8 mouse cellular contexts compared by ENCODE assay signal in genomic region chr9:102643486-102644101, GRCm38 (mm10). TPM values are rescaled to one million over a fixed set of nuclear protein-coding genes. Genes with fewer than 3 reads are reported as not detected.
DNase-seq lines count a peak whose midpoint lies in the region; ATAC-seq lines count a peak whose summit lies in the region.

No protein-coding gene starts in this region.

- H3K9ac ChIP-seq in forebrain, embryonic 14.5 days (ENCODE audit: low read length) = no peak overlapping the region
- no peak overlapping the region for H3K9ac ChIP-seq in midbrain, embryonic 12.5 days (replicated peaks)

- intact Hi-C loops in heart, postnatal 25 days (cut with DNase I) = no loop called here

- no peaks in the 10 kb centered on the region for H3K9me3 ChIP-seq in forebrain, embryonic 14.5 days (replicated peaks; ENCODE audit: control insufficient read depth, low read length)
- H3K9me3 ChIP-seq in midbrain, embryonic 12.5 days = no peaks in the 10 kb centered on the region

- ATAC-seq in forebrain, embryonic 14.5 days = peak; percentile 95
- peak; percentile 82; the same call in 1 of the 2 replicates for ATAC-seq in midbrain, embryonic 12.5 days (ENCODE audit: low FRiP score, low read depth)

- 4% methylated on average over 10 of the region's 10 CpGs for WGBS in forebrain, embryonic 14.5 days
- 10% methylated on average over 10 of the region's 10 CpGs for WGBS in midbrain, embryonic 12.5 days

- H3K4me1 ChIP-seq in forebrain, embryonic 14.5 days (ENCODE audit: control insufficient read depth, insufficient read depth, low read length) = peaks cover 27% of the 10 kb centered on the region
- peaks cover 26% of the 10 kb centered on the region for H3K4me1 ChIP-seq in midbrain, embryonic 12.5 days

- H3K27ac ChIP-seq in forebrain, embryonic 14.5 days (ENCODE audit: low read depth, low read length) = peak overlapping the region; percentile 84
- H3K27ac ChIP-seq in midbrain, embryonic 12.5 days (replicated peaks) = peak overlapping the region; percentile 57

- H3K36me3 ChIP-seq in forebrain, embryonic 14.5 days (ENCODE audit: control insufficient read depth, insufficient read depth, low read length) = no peaks in the 10 kb centered on the region
- no peaks in the 10 kb centered on the region for H3K36me3 ChIP-seq in midbrain, embryonic 12.5 days

- H3K27me3 ChIP-seq in forebrain, embryonic 14.5 days (replicated peaks; ENCODE audit: control insufficient read depth, insufficient read depth, low read length) = no peaks in the 10 kb centered on the region
- no peaks in the 10 kb centered on the region for H3K27me3 ChIP-seq in midbrain, embryonic 12.5 days

- H3K4me3 ChIP-seq in forebrain, embryonic 14.5 days (ENCODE audit: low read depth, low read length) = no peak overlapping the region
- H3K4me3 ChIP-seq in midbrain, embryonic 12.5 days = no peak overlapping the region

- peak overlapping the region; percentile 43 for H3K4me2 ChIP-seq in forebrain, embryonic 14.5 days (ENCODE audit: low read length)
- peak overlapping the region; percentile 23 for H3K4me2 ChIP-seq in midbrain, embryonic 12.5 days (replicated peaks)

- peak; percentile 55 for DNase-seq in urinary bladder, postnatal 25 days (ENCODE audit: low spot score)
- no peak for DNase-seq in urinary bladder, postnatal 10 days (ENCODE audit: low spot score)
- peak; percentile 95 for DNase-seq in forebrain, embryonic 14.5 days (ENCODE audit: low spot score)
- peak; percentile 74 for DNase-seq in heart, postnatal 25 days (ENCODE audit: low spot score)
- DNase-seq in kidney, postnatal 4 days = peak; percentile 81 to 86
- peak; percentile 78 to 83 for DNase-seq in urinary bladder, postnatal 4 days (ENCODE audit: low spot score in 2 of 2)
- no peak for DNase-seq in natural killer cell, adult 2 months (ENCODE audit: low spot score in 2 of 2)

RNA-seq across cellular contexts. Expression of gene Cep63, which starts 17.3 kb away (rescaled TPM):
- 37.8 and 41.8 TPM in 2 replicates for polyA plus RNA-seq in forebrain, embryonic 14.5 days (2014; fragmentation: Nextera tagmentation; extraction: Ambion mirVana)
- total RNA-seq in heart, postnatal 25 days (2021) = 10 to 100 TPM; 44.2 to 46.0 TPM
- polyA plus RNA-seq in midbrain, embryonic 12.5 days (2016; fragmentation: Nextera tagmentation; extraction: Ambion mirVana) = 62.6 and 66.3 TPM in 2 replicates

RNA-seq across cellular contexts. Expression of gene Anapc13, which starts 17.5 kb away (rescaled TPM):
- polyA plus RNA-seq in forebrain, embryonic 14.5 days (2014; fragmentation: Nextera tagmentation; extraction: Ambion mirVana) = 156 and 194 TPM in 2 replicates
- 100 to 1,000 TPM; 309 to 316 TPM for total RNA-seq in heart, postnatal 25 days (2021)
- 194 and 214 TPM in 2 replicates for polyA plus RNA-seq in midbrain, embryonic 12.5 days (2016; fragmentation: Nextera tagmentation; extraction: Ambion mirVana)

Comparison
In these comparisons a context has a peak if more than half of its experiments do, and no peak if none do; other contexts are left out.
1. DNase-seq: peak in urinary bladder, postnatal 25 days (single experiment), forebrain, embryonic 14.5 days (single experiment), heart, postnatal 25 days (single experiment), kidney, postnatal 4 days (2 of 2) and urinary bladder, postnatal 4 days (2 of 2); none in urinary bladder, postnatal 10 days (single experiment) and natural killer cell, adult 2 months (0 of 2).